Mouse (Mus musculus) liver, adult 2 months (tissue): ENCODE measurements around the gene Wdr82.
A peak's percentile ranks its signal among the peaks of the same experiment; 100 is the strongest.

Experiments used
- CTCF ChIP-seq: fragments of 200-500 bp; IDR thresholded peaks from 2 replicates; pipeline ENCODE4 v1.5.1; 2011; ENCODE audit warnings: low read depth, low read length, control low read depth
- POLR2A ChIP-seq: fragments of 200-500 bp; IDR thresholded peaks from 2 replicates; pipeline ENCODE4 v1.6.1; 2011; ENCODE audit warnings: low read length, control low read depth; ENCODE audit not compliant: insufficient read depth; ENCODE audit errors: extremely low read depth

DNA sequence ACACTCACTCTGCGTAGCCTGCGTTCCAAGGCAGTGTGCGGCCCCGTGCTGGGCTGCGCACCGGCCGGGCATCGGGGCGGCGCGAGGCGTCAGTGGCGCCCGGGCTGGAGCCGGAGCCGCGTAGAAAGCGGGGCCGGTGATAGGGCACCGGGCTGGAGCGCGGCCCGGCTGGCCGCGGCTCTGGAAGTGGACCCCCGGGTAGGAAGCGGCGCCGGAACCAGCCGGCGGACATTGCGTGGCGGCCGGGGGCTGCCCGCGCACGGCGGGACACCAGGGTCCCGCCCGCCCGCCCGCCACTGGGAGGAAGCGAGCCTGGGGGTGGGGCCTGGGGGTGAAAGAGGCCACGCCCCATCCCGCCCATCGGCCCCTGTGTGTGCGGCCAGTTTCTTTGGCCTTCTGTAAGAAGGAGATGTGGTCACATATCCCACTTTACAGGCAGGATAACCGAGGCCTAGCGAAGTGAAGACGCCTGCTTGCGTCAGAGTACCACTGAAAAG is 28.3 kb downstream of the Wdr82 start:
- TF ChIP-seq POLR2A (0 out of 2 replicates have a peak, but pooled peaks have one; percentile 31), CTCF (no peak)
